Mouse (Mus musculus): ENCODE data around the gene Fxn. TPM values are rescaled to one million over a fixed set of nuclear protein-coding genes. Genes with fewer than 3 reads are reported as not detected.

The Fxn gene
- polyA plus RNA-seq, 1 experiment from 2014 or later = 49.3 TPM

GRCm38 (mm10) chr19:24307271-24308221 is 27.1 kb upstream of the Fxn start:
- Histone ChIP-seq H3K36me3 (ENCODE audit: control insufficient read depth, insufficient read depth, low read length) (no peaks in the 10 kb centered on the region), H3K9me3 (ENCODE audit: control insufficient read depth, low read length) (no peaks in the 10 kb centered on the region), H3K27me3 (ENCODE audit: control insufficient read depth, insufficient read depth, low read length) (no peaks in the 10 kb centered on the region), H3K27ac (ENCODE audit: low read depth, low read length) (peak overlapping the region; percentile 60), H3K9ac (ENCODE audit: low read depth, low read length) (peak overlapping the region; percentile 34), H3K4me2 (replicated peaks; ENCODE audit: low read depth, low read length) (no peak overlapping the region), H3K4me3 (ENCODE audit: low read depth, low read length) (no peak overlapping the region), H3K4me1 (replicated peaks; ENCODE audit: control insufficient read depth, insufficient read depth, low read length) (peaks cover 8% of the 10 kb centered on the region; the same call in 1 of the 2 replicates)
- no peak for DNase-seq (ENCODE audit: low spot score)
- 0 out of 2 replicates have a peak, but pooled peaks have one; percentile 12 for ATAC-seq (ENCODE audit: low FRiP score)
- WGBS = 62% methylated on average over 13 of the region's 13 CpGs

- H3K9me3 ChIP-seq (ENCODE audit: control insufficient read depth, low read length) = no peaks in the 10 kb centered on the region
- no peak for ATAC-seq (ENCODE audit: low FRiP score)
Observed at GRCm38 (mm10) chr19:24306351-24306750, 25.9 kb upstream of the Fxn start.

GRCm38 (mm10) chr19:24302198-24302597 is 21.8 kb upstream of the Fxn start:
- Histone ChIP-seq H3K4me2 (replicated peaks; ENCODE audit: low read depth, low read length) (no peak overlapping the region), H3K9me3 (ENCODE audit: control insufficient read depth, low read length) (no peaks in the 10 kb centered on the region), H3K9ac (ENCODE audit: low read depth, low read length) (no peak overlapping the region), H3K36me3 (ENCODE audit: control insufficient read depth, insufficient read depth, low read length) (no peaks in the 10 kb centered on the region), H3K27ac (ENCODE audit: low read depth, low read length) (no peak overlapping the region), H3K4me1 (replicated peaks; ENCODE audit: control insufficient read depth, insufficient read depth, low read length) (no peaks in the 10 kb centered on the region), H3K4me3 (ENCODE audit: low read depth, low read length) (no peak overlapping the region), H3K27me3 (ENCODE audit: control insufficient read depth, insufficient read depth, low read length) (no peaks in the 10 kb centered on the region)
- ATAC-seq (ENCODE audit: low FRiP score) (no peak), DNase-seq (ENCODE audit: low spot score) (no peak)
- 42% methylated on average over 10 of the region's 10 CpGs for WGBS

More at GRCm38 (mm10) chr19:24306351-24306750, 25.9 kb upstream of the Fxn start:
- Histone ChIP-seq H3K4me2 (replicated peaks; ENCODE audit: low read depth, low read length) (no peak overlapping the region), H3K4me3 (ENCODE audit: low read depth, low read length) (no peak overlapping the region), H3K9ac (ENCODE audit: low read depth, low read length) (no peak overlapping the region), H3K27ac (ENCODE audit: low read depth, low read length) (no peak overlapping the region), H3K27me3 (ENCODE audit: control insufficient read depth, insufficient read depth, low read length) (no peaks in the 10 kb centered on the region), H3K4me1 (replicated peaks; ENCODE audit: control insufficient read depth, insufficient read depth, low read length) (peaks cover 8% of the 10 kb centered on the region; the same call in 1 of the 2 replicates), H3K36me3 (ENCODE audit: control insufficient read depth, insufficient read depth, low read length) (no peaks in the 10 kb centered on the region)
- DNase-seq (ENCODE audit: low spot score) = no peak
- WGBS = 90% methylated on average over 5 of the region's 5 CpGs

GRCm38 (mm10) chr19:24301768-24302148 is 21.4 kb upstream of the Fxn start:
- ATAC-seq (ENCODE audit: low FRiP score) (no peak), DNase-seq (ENCODE audit: low spot score) (no peak)
- no peaks in the 10 kb centered on the region for H3K9me3 ChIP-seq (ENCODE audit: control insufficient read depth, low read length)
- no peak overlapping the region for H3K4me3 ChIP-seq (ENCODE audit: low read depth, low read length)
- no peak overlapping the region for H3K27ac ChIP-seq (ENCODE audit: low read depth, low read length)
- H3K4me2 ChIP-seq (replicated peaks; ENCODE audit: low read depth, low read length) = no peak overlapping the region
- WGBS = 23% methylated on average over 5 of the region's 5 CpGs
- no peaks in the 10 kb centered on the region for H3K27me3 ChIP-seq (ENCODE audit: control insufficient read depth, insufficient read depth, low read length)
- H3K4me1 ChIP-seq (replicated peaks; ENCODE audit: control insufficient read depth, insufficient read depth, low read length) = no peaks in the 10 kb centered on the region
- no peaks in the 10 kb centered on the region for H3K36me3 ChIP-seq (ENCODE audit: control insufficient read depth, insufficient read depth, low read length)
- no peak overlapping the region for H3K9ac ChIP-seq (ENCODE audit: low read depth, low read length)

GRCm38 (mm10) chr19:24300994-24301767 is 20.8 kb upstream of the Fxn start:
- H3K9me3 ChIP-seq (ENCODE audit: control insufficient read depth, low read length) = no peaks in the 10 kb centered on the region
- no peaks in the 10 kb centered on the region for H3K36me3 ChIP-seq (ENCODE audit: control insufficient read depth, insufficient read depth, low read length)
- no peak overlapping the region for H3K9ac ChIP-seq (ENCODE audit: low read depth, low read length)
- H3K27ac ChIP-seq (ENCODE audit: low read depth, low read length) = no peak overlapping the region
- H3K4me2 ChIP-seq (replicated peaks; ENCODE audit: low read depth, low read length) = peak overlapping the region; percentile 22
- no peaks in the 10 kb centered on the region for H3K27me3 ChIP-seq (ENCODE audit: control insufficient read depth, insufficient read depth, low read length)
- WGBS = 4% methylated on average over 9 of the region's 9 CpGs
- DNase-seq (ENCODE audit: low spot score) (peak; percentile 93), ATAC-seq (ENCODE audit: low FRiP score) (peak; percentile 89)
- no peak overlapping the region for H3K4me3 ChIP-seq (ENCODE audit: low read depth, low read length)
- no peaks in the 10 kb centered on the region for H3K4me1 ChIP-seq (replicated peaks; ENCODE audit: control insufficient read depth, insufficient read depth, low read length)

- no peaks in the 10 kb centered on the region for H3K4me1 ChIP-seq (replicated peaks; ENCODE audit: control insufficient read depth, insufficient read depth, low read length)
- no peaks in the 10 kb centered on the region for H3K36me3 ChIP-seq (ENCODE audit: control insufficient read depth, insufficient read depth, low read length)
- no peaks in the 10 kb centered on the region for H3K9me3 ChIP-seq (ENCODE audit: control insufficient read depth, low read length)
- WGBS = 84% methylated on average over 5 of the region's 5 CpGs
- ATAC-seq (ENCODE audit: low FRiP score) = no peak
- H3K27me3 ChIP-seq (ENCODE audit: control insufficient read depth, insufficient read depth, low read length) = no peaks in the 10 kb centered on the region
- H3K4me2 ChIP-seq (replicated peaks; ENCODE audit: low read depth, low read length) = no peak overlapping the region
- DNase-seq (ENCODE audit: low spot score) = no peak
- no peak overlapping the region for H3K9ac ChIP-seq (ENCODE audit: low read depth, low read length)
- H3K4me3 ChIP-seq (ENCODE audit: low read depth, low read length) = no peak overlapping the region
- H3K27ac ChIP-seq (ENCODE audit: low read depth, low read length) = no peak overlapping the region
Observed at GRCm38 (mm10) chr19:24293537-24293936, 13.1 kb upstream of the Fxn start.

GRCm38 (mm10) chr19:24284187-24284586 is 3.8 kb upstream of the Fxn start:
- Histone ChIP-seq H3K9ac (ENCODE audit: low read depth, low read length) (no peak overlapping the region), H3K27me3 (ENCODE audit: control insufficient read depth, insufficient read depth, low read length) (no peaks in the 10 kb centered on the region), H3K4me3 (ENCODE audit: low read depth, low read length) (no peak overlapping the region), H3K27ac (ENCODE audit: low read depth, low read length) (no peak overlapping the region), H3K4me2 (replicated peaks; ENCODE audit: low read depth, low read length) (no peak overlapping the region), H3K36me3 (ENCODE audit: control insufficient read depth, insufficient read depth, low read length) (no peaks in the 10 kb centered on the region), H3K4me1 (replicated peaks; ENCODE audit: control insufficient read depth, insufficient read depth, low read length) (no peaks in the 10 kb centered on the region), H3K9me3 (ENCODE audit: control insufficient read depth, low read length) (no peaks in the 10 kb centered on the region)
- ATAC-seq (ENCODE audit: low FRiP score) = no peak
- DNase-seq (ENCODE audit: low spot score) = peak; percentile 69
- 59% methylated on average over 4 of the region's 4 CpGs for WGBS

GRCm38 (mm10) chr19:24281288-24281980 is 1.0 kb upstream of the Fxn start:
- peak overlapping the region; percentile 63; the same call in 1 of the 2 replicates for H3K4me3 ChIP-seq (ENCODE audit: low read depth, low read length)
- no peak overlapping the region for H3K4me2 ChIP-seq (replicated peaks; ENCODE audit: low read depth, low read length)
- H3K9me3 ChIP-seq (ENCODE audit: control insufficient read depth, low read length) = no peaks in the 10 kb centered on the region
- H3K27me3 ChIP-seq (ENCODE audit: control insufficient read depth, insufficient read depth, low read length) = no peaks in the 10 kb centered on the region
- H3K27ac ChIP-seq (ENCODE audit: low read depth, low read length) = no peak overlapping the region
- H3K9ac ChIP-seq (ENCODE audit: low read depth, low read length) = no peak overlapping the region
- DNase-seq (ENCODE audit: low spot score) = no peak
- H3K4me1 ChIP-seq (replicated peaks; ENCODE audit: control insufficient read depth, insufficient read depth, low read length) = 0 out of 2 replicates have a peak, but pooled peaks cover 2% of the 10 kb centered on the region
- 62% methylated on average over 7 of the region's 7 CpGs for WGBS
- ATAC-seq (ENCODE audit: low FRiP score) = no peak
- H3K36me3 ChIP-seq (ENCODE audit: control insufficient read depth, insufficient read depth, low read length) = no peaks in the 10 kb centered on the region

All from hindbrain, embryonic 11.5 days (tissue).